Mouse (Mus musculus): Measurements from ENCODE around the gene Cers6. TPM values are rescaled to one million over a fixed set of nuclear protein-coding genes. Genes with fewer than 3 reads are reported as not detected.
A peak's percentile ranks its signal among the peaks of the same experiment; 100 is the strongest.

Gene Cers6
- total and polyA plus RNA-seq, 3 experiments = 2.1 to 9.6 (median 8.7) TPM

GRCm38 (mm10) chr2:68932240-68932639, 71.0 kb downstream of the Cers6 start:
- Histone ChIP-seq H3K4me3 (no peak overlapping the region), H3K4me1 (ENCODE audit: control insufficient read depth, insufficient read depth, low read length) (no peaks in the 10 kb centered on the region), H3K27me3 (ENCODE audit: control insufficient read depth, insufficient read depth, low read length) (no peaks in the 10 kb centered on the region), H3K27ac (no peak overlapping the region), H3K79me2 (replicated peaks; ENCODE audit: control insufficient read depth, insufficient read depth, low read length) (no peaks in the 10 kb centered on the region), H3K36me3 (ENCODE audit: control insufficient read depth, insufficient read depth, low read length) (no peaks in the 10 kb centered on the region), H3K9ac (ENCODE audit: low read depth, low read length) (no peak overlapping the region)
- no peak for DNase-seq
- intact Hi-C loops (cut with DNase I) = loop anchor here (5.0 kb wide), 1 partner anchor 70 kb away; the partner anchor contains the start of gene Cers6
- 73% methylated on average over 4 of the region's 4 CpGs for whole genome bisulfite sequencing
- no peak for TF ChIP-seq POLR2A (IDR thresholded peaks at IDR 0.05; ENCODE audit: insufficient read depth, low read depth, low read length)

- Histone ChIP-seq H3K9ac (ENCODE audit: low read depth, low read length) (no peak overlapping the region), H3K4me3 (no peak overlapping the region), H3K36me3 (ENCODE audit: control insufficient read depth, insufficient read depth, low read length) (no peaks in the 10 kb centered on the region), H3K79me2 (replicated peaks; ENCODE audit: control insufficient read depth, insufficient read depth, low read length) (no peaks in the 10 kb centered on the region), H3K27ac (no peak overlapping the region), H3K4me1 (ENCODE audit: control insufficient read depth, insufficient read depth, low read length) (no peaks in the 10 kb centered on the region), H3K27me3 (ENCODE audit: control insufficient read depth, insufficient read depth, low read length) (no peaks in the 10 kb centered on the region)
- no peak for TF ChIP-seq CTCF (IDR thresholded peaks at IDR 0.05)
- no peak for TF ChIP-seq EP300 (IDR thresholded peaks at IDR 0.05; ENCODE audit: insufficient read depth, low read depth, low read length)
- TF ChIP-seq POLR2A (IDR thresholded peaks at IDR 0.05; ENCODE audit: insufficient read depth, low read depth, low read length) = no peak
- 80% methylated on average over 4 of the region's 4 CpGs for WGBS
- intact Hi-C loops (cut with DNase I) = loop anchor here (5.0 kb wide), 1 partner anchor 70 kb away; the partner anchor contains the start of gene Cers6
- DNase-seq = no peak
Observed at GRCm38 (mm10) chr2:68932656-68933055, 71.4 kb downstream of the Cers6 start.

- Histone ChIP-seq H3K79me2 (replicated peaks; ENCODE audit: control insufficient read depth, insufficient read depth, low read length) (no peaks in the 10 kb centered on the region), H3K4me3 (no peak overlapping the region), H3K27ac (peak overlapping the region; percentile 52), H3K27me3 (ENCODE audit: control insufficient read depth, insufficient read depth, low read length) (no peaks in the 10 kb centered on the region), H3K4me1 (ENCODE audit: control insufficient read depth, insufficient read depth, low read length) (no peaks in the 10 kb centered on the region), H3K36me3 (ENCODE audit: control insufficient read depth, insufficient read depth, low read length) (no peaks in the 10 kb centered on the region), H3K9ac (ENCODE audit: low read depth, low read length) (no peak overlapping the region)
- intact Hi-C loops (cut with DNase I) = loop anchor here (5.0 kb wide), 1 partner anchor 72 kb away; the partner anchor contains the start of gene Cers6
- peak; percentile 42 to 70 for DNase-seq
- WGBS = 35% methylated on average over 6 of the region's 6 CpGs
- TF ChIP-seq CTCF (IDR thresholded peaks at IDR 0.05) (no peak), POLR2A (IDR thresholded peaks at IDR 0.05; ENCODE audit: insufficient read depth, low read depth, low read length) (no peak), EP300 (IDR thresholded peaks at IDR 0.05; ENCODE audit: insufficient read depth, low read depth, low read length) (no peak)
Observed at GRCm38 (mm10) chr2:68934651-68935050, 73.4 kb downstream of the Cers6 start.

GRCm38 (mm10) chr2:68935721-68936294, 74.6 kb downstream of the Cers6 start:
- Histone ChIP-seq H3K27ac (peak overlapping the region; percentile 52; the same call in 1 of the 2 replicates), H3K4me1 (ENCODE audit: control insufficient read depth, insufficient read depth, low read length) (no peaks in the 10 kb centered on the region), H3K79me2 (replicated peaks; ENCODE audit: control insufficient read depth, insufficient read depth, low read length) (no peaks in the 10 kb centered on the region), H3K27me3 (ENCODE audit: control insufficient read depth, insufficient read depth, low read length) (no peaks in the 10 kb centered on the region), H3K36me3 (ENCODE audit: control insufficient read depth, insufficient read depth, low read length) (no peaks in the 10 kb centered on the region), H3K4me3 (no peak overlapping the region), H3K9ac (ENCODE audit: low read depth, low read length) (no peak overlapping the region)
- WGBS = 86% methylated on average over 2 of the region's 2 CpGs
- DNase-seq = peak in 1 of 2 experiments; percentile 20
- TF ChIP-seq CTCF (IDR thresholded peaks at IDR 0.05) = no peak
- TF ChIP-seq POLR2A (IDR thresholded peaks at IDR 0.05; ENCODE audit: insufficient read depth, low read depth, low read length) = no peak
- TF ChIP-seq EP300 (IDR thresholded peaks at IDR 0.05; ENCODE audit: insufficient read depth, low read depth, low read length) = no peak
- intact Hi-C loops (cut with DNase I) = no loop called here

- TF ChIP-seq EP300 (IDR thresholded peaks at IDR 0.05; ENCODE audit: insufficient read depth, low read depth, low read length) = no peak
- TF ChIP-seq POLR2A (IDR thresholded peaks at IDR 0.05; ENCODE audit: insufficient read depth, low read depth, low read length) = no peak
- TF ChIP-seq CTCF (IDR thresholded peaks at IDR 0.05) = no peak
- H3K4me1 ChIP-seq (ENCODE audit: control insufficient read depth, insufficient read depth, low read length) = no peaks in the 10 kb centered on the region
- DNase-seq = no peak
- no peaks in the 10 kb centered on the region for H3K27me3 ChIP-seq (ENCODE audit: control insufficient read depth, insufficient read depth, low read length)
- no peak overlapping the region for H3K27ac ChIP-seq
- WGBS = 87% methylated on average over 4 of the region's 4 CpGs
- no peaks in the 10 kb centered on the region for H3K79me2 ChIP-seq (replicated peaks; ENCODE audit: control insufficient read depth, insufficient read depth, low read length)
- H3K4me3 ChIP-seq = no peak overlapping the region
- intact Hi-C loops (cut with DNase I) = no loop called here
- no peak overlapping the region for H3K9ac ChIP-seq (ENCODE audit: low read depth, low read length)
- no peaks in the 10 kb centered on the region for H3K36me3 ChIP-seq (ENCODE audit: control insufficient read depth, insufficient read depth, low read length)
Observed at GRCm38 (mm10) chr2:68936773-68937172, 75.5 kb downstream of the Cers6 start.

GRCm38 (mm10) chr2:68937833-68938232, 76.6 kb downstream of the Cers6 start:
- no peak for DNase-seq
- no peak overlapping the region for H3K27ac ChIP-seq
- no peaks in the 10 kb centered on the region for H3K79me2 ChIP-seq (replicated peaks; ENCODE audit: control insufficient read depth, insufficient read depth, low read length)
- H3K4me1 ChIP-seq (ENCODE audit: control insufficient read depth, insufficient read depth, low read length) = no peaks in the 10 kb centered on the region
- WGBS = 94% methylated on average over 3 of the region's 3 CpGs
- H3K9ac ChIP-seq (ENCODE audit: low read depth, low read length) = no peak overlapping the region
- no peaks in the 10 kb centered on the region for H3K36me3 ChIP-seq (ENCODE audit: control insufficient read depth, insufficient read depth, low read length)
- H3K27me3 ChIP-seq (ENCODE audit: control insufficient read depth, insufficient read depth, low read length) = no peaks in the 10 kb centered on the region
- intact Hi-C loops (cut with DNase I) = no loop called here
- H3K4me3 ChIP-seq = no peak overlapping the region
- TF ChIP-seq POLR2A (IDR thresholded peaks at IDR 0.05; ENCODE audit: insufficient read depth, low read depth, low read length) (no peak), CTCF (IDR thresholded peaks at IDR 0.05) (no peak), EP300 (IDR thresholded peaks at IDR 0.05; ENCODE audit: insufficient read depth, low read depth, low read length) (no peak)
